ENCODE assay signal across 25 mouse cellular contexts in genomic region chr6:149018431-149018830, GRCm38 (mm10).
DNase-seq lines count a peak whose midpoint lies in the region; ATAC-seq and TF ChIP-seq lines count a peak whose summit lies in the region.
"Had no signal": no experiment of that assay in that cellular context is flagged by ENCODE, and none has a peak within 500 bp of the region (broad histone marks: within the 10 kb centered on the region; RNA-seq: fewer than 3 reads in every experiment).

No protein-coding gene starts in this region.

- 84% methylated on average over 5 of the region's 5 CpGs for WGBS in embryonic facial prominence, embryonic 10.5 days

- H3K9me3 ChIP-seq in ES-Bruce4 (replicated peaks; ENCODE audit: control insufficient read depth, insufficient read depth, low read length, poor library complexity, severe bottlenecking) = no peaks in the 10 kb centered on the region
- no peaks in the 10 kb centered on the region for H3K9me3 ChIP-seq in embryonic facial prominence, embryonic 10.5 days
- H3K9me3 ChIP-seq: embryonic facial prominence, embryonic 12.5 days; embryonic facial prominence, embryonic 15.5 days; G1E; hindbrain, embryonic 12.5 days had no signal

- no peak overlapping the region; the same call in 1 of the 2 replicates for H3K27ac ChIP-seq in ES-Bruce4 (ENCODE audit: insufficient read depth, low read length)
- no peak overlapping the region for H3K27ac ChIP-seq in embryonic facial prominence, embryonic 10.5 days (replicated peaks)
- H3K27ac ChIP-seq: embryonic facial prominence, embryonic 12.5 days; embryonic facial prominence, embryonic 15.5 days; gastrocnemius, adult 2 months; hindbrain, embryonic 12.5 days; hindbrain, postnatal 0 days had no signal

- H3K9ac ChIP-seq in ES-Bruce4 (ENCODE audit: low read depth, poor library complexity, severe bottlenecking) = peak overlapping the region; percentile 96
- H3K9ac ChIP-seq: embryonic facial prominence, embryonic 12.5 days; embryonic facial prominence, embryonic 15.5 days; forebrain, postnatal 0 days; hindbrain, embryonic 12.5 days had no signal

- ATAC-seq in megakaryocyte-erythroid progenitor cell, adult 5-6 weeks (replicated peaks; ENCODE audit: low FRiP score, low TSS enrichment, poor library complexity, severe bottlenecking) = 0 out of 2 replicates have a peak, but pooled peaks have one; percentile 26
- no peak for ATAC-seq in megakaryocyte, adult 5-6 weeks (ENCODE audit: poor library complexity, severe bottlenecking)
- ATAC-seq: forebrain, embryonic 14.5 days; forebrain, postnatal 0 days; hindbrain, postnatal 0 days; inflammation-experienced regulatory T-cells, adult 6 months; intestine, embryonic 16.5 days; Patski had no signal

- DNase-seq in 416B (ENCODE audit: low read depth) (peak; percentile 13), R1 (ENCODE audit: low read depth, low spot score) (peak; percentile 92)
- DNase-seq in embryonic facial prominence, embryonic 10.5 days (ENCODE audit: low spot score) = no peak
- no peak for DNase-seq in B cell, adult 2 months
- DNase-seq: adrenal gland, postnatal 10 days; adrenal gland, postnatal 36 days; cerebellum, adult 18-20 months; cerebellum, adult 9-10 months; cerebellum, postnatal 14 days; forebrain, postnatal 0 days; gastrocnemius, adult 2 months; gastrocnemius, postnatal 14 days; heart, adult 11 months had no signal

- no peaks in the 10 kb centered on the region for H3K27me3 ChIP-seq in ES-Bruce4 (ENCODE audit: control insufficient read depth, insufficient read depth, low read length, poor library complexity, severe bottlenecking)
- no peaks in the 10 kb centered on the region for H3K27me3 ChIP-seq in embryonic facial prominence, embryonic 10.5 days (replicated peaks; ENCODE audit: low read depth, poor library complexity, severe bottlenecking)
- H3K27me3 ChIP-seq: embryonic facial prominence, embryonic 12.5 days; embryonic facial prominence, embryonic 15.5 days; hindbrain, embryonic 12.5 days; Patski had no signal

- H3K36me3 ChIP-seq in ES-Bruce4 (ENCODE audit: control insufficient read depth, insufficient read depth, low read length, poor library complexity, severe bottlenecking) = no peaks in the 10 kb centered on the region; the same call in 1 of the 2 replicates
- H3K36me3 ChIP-seq in embryonic facial prominence, embryonic 10.5 days (replicated peaks) = peaks cover 79% of the 10 kb centered on the region
- H3K36me3 ChIP-seq: G1E had no signal

- peak; percentile 2 for TF ChIP-seq CTCF in ES-Bruce4 (IDR thresholded peaks at IDR 0.05; ENCODE audit: low read depth, low read length)

- H3K4me3 ChIP-seq in ES-Bruce4 (ENCODE audit: low read depth, low read length) = peak overlapping the region; percentile 38; the same call in 1 of the 2 replicates
- no peak overlapping the region for H3K4me3 ChIP-seq in embryonic facial prominence, embryonic 10.5 days
- H3K4me3 ChIP-seq: embryonic facial prominence, embryonic 12.5 days; embryonic facial prominence, embryonic 15.5 days; gastrocnemius, adult 2 months; hindbrain, embryonic 12.5 days had no signal

- TF ChIP-seq POLR2A in ES-Bruce4 (IDR thresholded peaks at IDR 0.05; ENCODE audit: insufficient read depth, low read length) = peak; percentile 44

- H3K4me1 ChIP-seq in ES-Bruce4 (ENCODE audit: control insufficient read depth, insufficient read depth, low read length) = no peaks in the 10 kb centered on the region
- no peaks in the 10 kb centered on the region for H3K4me1 ChIP-seq in embryonic facial prominence, embryonic 10.5 days
- H3K4me1 ChIP-seq: embryonic facial prominence, embryonic 12.5 days; embryonic facial prominence, embryonic 15.5 days; hindbrain, embryonic 12.5 days had no signal

- TF ChIP-seq EP300 in ES-Bruce4 (IDR thresholded peaks at IDR 0.05; ENCODE audit: insufficient read depth, low read depth, low read length) = no peak

Comparison
In these comparisons a context has a peak if more than half of its experiments do, and no peak if none do; other contexts are left out.
1. DNase-seq: peak in 416B (single experiment) and R1 (single experiment); none in embryonic facial prominence, embryonic 10.5 days (single experiment) and B cell, adult 2 months (0 of 2).